Mouse (Mus musculus) ES-E14 (cell line): ENCODE data around the gene Lrguk. TPM values are rescaled to one million over a fixed set of nuclear protein-coding genes. Genes with fewer than 3 reads are reported as not detected.

Experiments used
- DNase-seq: peaks from one replicate; pipeline ENCODE4 v3.0.0-alpha.2; 2013; ENCODE audit warnings: low read depth, low spot score
- H3K27ac ChIP-seq: 2 replicates; pipeline ENCODE4 v1.5.1; 2012; ENCODE audit warnings: low read depth, mild to moderate bottlenecking, low read length, moderate library complexity, mixed read lengths; ENCODE audit not compliant: poor library complexity, insufficient read depth, severe bottlenecking
- H3K36me3 ChIP-seq: 2 replicates; pipeline ENCODE4 v1.6.1; 2012; ENCODE audit warnings: mild to moderate bottlenecking, low read length, moderate library complexity, mixed read lengths; ENCODE audit not compliant: control insufficient read depth, poor library complexity, insufficient read depth, severe bottlenecking
- H3K4me1 ChIP-seq, 2 experiments: fragments of 150-350 bp in 1 of 2; sonication (generic) in 1 of 2; 2 replicates each; pipeline ENCODE4 v1.6.1; 2012; ENCODE audit warnings: low read length in 2 of 2, mild to moderate bottlenecking in 1 of 2, mixed read lengths in 1 of 2; ENCODE audit not compliant: control insufficient read depth in 2 of 2, insufficient read depth in 2 of 2, poor library complexity in 1 of 2
- H3K4me3 ChIP-seq, 2 experiments: fragments of 150-350 bp in 1 of 2; sonication (generic) in 1 of 2; 2 replicates each; pipeline ENCODE4 v1.5.1; 2012; ENCODE audit warnings: low read length in 2 of 2, low read depth in 1 of 2, mild to moderate bottlenecking in 1 of 2, mixed read lengths in 1 of 2; ENCODE audit not compliant: insufficient read depth in 1 of 2, poor library complexity in 1 of 2, severe bottlenecking in 1 of 2
- H3K9ac ChIP-seq: 2 replicates; pipeline ENCODE4 v1.6.1; 2012; ENCODE audit warnings: low read depth, mild to moderate bottlenecking, low read length, mixed read lengths; ENCODE audit not compliant: poor library complexity, insufficient read depth, severe bottlenecking
- H3K9me3 ChIP-seq: fragments of 150-350 bp; sonication (generic); 2 replicates; pipeline ENCODE4 v1.6.1; 2012; ENCODE audit warnings: low read depth, mild to moderate bottlenecking, low read length; ENCODE audit not compliant: control insufficient read depth, insufficient read depth
- CHD2 ChIP-seq: IDR thresholded peaks from 2 replicates; pipeline ENCODE4 v1.6.1; 2014; ENCODE audit warnings: mild to moderate bottlenecking, low read depth, low read length, inconsistent platforms
- HCFC1 ChIP-seq: IDR thresholded peaks from 2 replicates; pipeline ENCODE4 v1.6.1; 2012; ENCODE audit warnings: low read length, inconsistent platforms, borderline replicate concordance; ENCODE audit not compliant: insufficient read depth
- MAFK ChIP-seq: IDR thresholded peaks from 2 replicates; pipeline ENCODE4 v1.6.1; 2014; ENCODE audit warnings: mild to moderate bottlenecking, low read depth, low read length, inconsistent platforms; ENCODE audit not compliant: insufficient read depth
- ZC3H11A ChIP-seq: IDR thresholded peaks from 2 replicates; pipeline ENCODE4 v1.6.1; 2012; ENCODE audit warnings: low read depth, mild to moderate bottlenecking, inconsistent platforms, low read length, borderline replicate concordance
- ZNF384 ChIP-seq: IDR thresholded peaks from 2 replicates; pipeline ENCODE4 v1.6.1; 2012; ENCODE audit warnings: low read depth, low read length, inconsistent platforms
- in situ Hi-C, 2 experiments: fragments of 600-800 bp; cut with MboI; formaldehyde crosslinking; loops; one replicate each; pipeline ENCODE4 v1.15.1; 2025; ENCODE audit warnings: low sequenced_read_pairs in 2 of 2, inconsistent platforms in 1 of 2; ENCODE audit not compliant: unreplicated experiment in 2 of 2
- total RNA-seq: library from RNA; depleted of rRNA; stranded (reverse); fragments of 300-350 nt; gene quantifications from 2 replicates; pipeline ENCODE4 v1.2.3, GENCODE M21; 2012

Lrguk gene
- total RNA-seq, 1 experiment: 2.0 TPM

DNA sequence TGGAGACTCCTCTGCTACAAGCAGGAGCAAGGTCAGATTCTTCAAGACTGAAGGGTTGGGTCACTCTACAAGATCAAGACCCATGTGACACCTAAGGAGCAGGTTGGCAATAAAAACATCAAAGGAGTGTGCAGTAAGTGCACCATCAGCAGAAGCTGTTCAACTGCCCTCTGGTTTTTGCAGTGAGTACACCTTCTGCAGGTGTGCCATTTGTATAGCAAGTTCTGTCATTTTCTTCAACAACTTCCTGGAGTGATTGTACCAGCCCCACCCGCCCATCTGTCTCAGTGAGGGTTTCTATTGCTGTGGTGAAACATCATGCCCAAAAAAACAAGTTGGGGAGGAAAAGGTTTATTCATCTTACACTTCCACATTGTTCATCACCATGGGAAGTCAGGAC is 120.6 kb downstream of the Lrguk start:
- no peak for TF ChIP-seq MAFK
- TF ChIP-seq ZC3H11A: no peak

DNA sequence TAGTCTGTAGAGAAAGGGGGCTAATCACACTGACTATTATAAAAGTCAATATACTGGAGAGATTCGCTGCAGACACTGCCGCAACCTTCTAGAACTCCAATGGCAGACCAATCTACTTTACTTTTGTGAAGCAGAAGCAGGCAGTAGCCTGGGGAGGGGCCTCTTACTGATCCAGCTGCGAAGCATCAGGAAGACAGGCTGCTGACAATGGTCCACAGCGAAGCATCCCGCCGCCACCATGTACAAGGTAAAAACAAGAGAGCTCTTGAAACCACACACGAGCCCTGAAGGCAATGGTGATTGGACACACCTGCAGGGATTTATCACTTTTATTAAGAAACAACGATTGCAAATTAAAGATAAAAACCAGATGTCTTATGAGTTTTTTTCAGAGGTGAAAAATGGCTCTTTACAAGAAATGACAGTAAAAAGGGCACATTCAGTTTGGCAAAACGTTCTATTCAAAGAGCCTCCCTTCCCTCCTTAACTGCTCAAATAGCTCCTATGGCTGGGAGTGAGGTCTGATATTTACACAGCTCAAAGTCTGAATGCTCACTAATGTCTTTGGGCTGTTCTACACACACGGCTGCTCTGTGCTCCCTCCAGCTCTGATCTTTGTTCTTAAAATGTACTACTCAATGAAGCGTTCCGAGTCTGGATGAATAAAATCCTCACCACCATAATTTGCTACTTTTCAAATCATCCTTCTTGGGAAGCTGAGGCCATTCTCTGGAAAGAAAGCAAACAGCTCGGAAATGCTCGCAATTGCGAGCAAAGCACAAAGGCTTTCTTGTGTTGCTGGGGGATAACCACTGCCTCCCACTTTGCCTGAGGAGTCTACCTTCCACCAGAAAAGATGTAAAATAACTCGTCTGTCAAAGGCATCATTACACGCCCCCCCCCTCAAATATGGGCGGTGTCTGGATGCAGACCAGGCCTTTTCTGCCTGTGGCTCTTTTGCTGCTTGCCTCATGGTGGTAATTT is 124.1 kb downstream of the Lrguk start:
- in situ Hi-C loops: no loop called here
- H3K9ac ChIP-seq: no peak overlapping the region
- DNase-seq: no peak
- TF ChIP-seq HCFC1: no peak
- TF ChIP-seq MAFK: no peak
- TF ChIP-seq CHD2: no peak
- TF ChIP-seq ZC3H11A: no peak
- no peak for TF ChIP-seq ZNF384
- H3K27ac ChIP-seq: no peak overlapping the region
- H3K4me1 ChIP-seq: no peaks in the 10 kb centered on the region
- H3K9me3 ChIP-seq: no peaks in the 10 kb centered on the region
- peaks cover 10% of the 10 kb centered on the region for H3K36me3 ChIP-seq
- H3K4me3 ChIP-seq: no peak overlapping the region

More for the DNA sequence above, 120.6 kb downstream of the Lrguk start:
- Histone ChIP-seq H3K4me3 (no peak overlapping the region), H3K27ac (no peak overlapping the region), H3K4me1 (no peaks in the 10 kb centered on the region), H3K36me3 (no peaks in the 10 kb centered on the region), H3K9ac (no peak overlapping the region), H3K9me3 (no peaks in the 10 kb centered on the region)
- in situ Hi-C loops: no loop called here
- no peak for DNase-seq

DNA sequence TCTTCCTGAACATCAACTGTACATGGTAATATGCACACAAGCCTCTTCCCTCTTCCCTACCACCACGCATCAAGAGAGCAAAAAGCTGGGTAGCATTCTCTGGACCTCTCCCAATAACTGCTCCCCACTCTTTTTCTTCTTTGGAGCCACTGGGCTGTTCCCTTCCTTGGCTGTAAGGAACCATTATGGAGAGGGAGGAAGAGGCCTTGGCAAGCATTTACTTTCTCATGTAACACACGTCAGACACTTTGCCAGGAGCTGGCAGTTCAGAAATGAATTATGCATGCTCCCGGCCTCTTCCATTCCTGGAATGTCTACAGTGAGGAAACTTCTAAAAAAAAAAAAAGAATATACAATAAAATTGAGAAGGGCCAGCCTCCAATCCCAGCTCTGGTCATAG is 125.0 kb downstream of the Lrguk start:
- Histone ChIP-seq H3K4me3 (no peak overlapping the region), H3K27ac (no peak overlapping the region), H3K36me3 (peaks cover 15% of the 10 kb centered on the region), H3K4me1 (no peaks in the 10 kb centered on the region), H3K9ac (no peak overlapping the region), H3K9me3 (no peaks in the 10 kb centered on the region)
- in situ Hi-C loops: no loop called here
- DNase-seq: no peak
- no peak for TF ChIP-seq ZNF384
- TF ChIP-seq MAFK: no peak
- TF ChIP-seq HCFC1: no peak
- no peak for TF ChIP-seq ZC3H11A
- TF ChIP-seq CHD2: no peak

DNA sequence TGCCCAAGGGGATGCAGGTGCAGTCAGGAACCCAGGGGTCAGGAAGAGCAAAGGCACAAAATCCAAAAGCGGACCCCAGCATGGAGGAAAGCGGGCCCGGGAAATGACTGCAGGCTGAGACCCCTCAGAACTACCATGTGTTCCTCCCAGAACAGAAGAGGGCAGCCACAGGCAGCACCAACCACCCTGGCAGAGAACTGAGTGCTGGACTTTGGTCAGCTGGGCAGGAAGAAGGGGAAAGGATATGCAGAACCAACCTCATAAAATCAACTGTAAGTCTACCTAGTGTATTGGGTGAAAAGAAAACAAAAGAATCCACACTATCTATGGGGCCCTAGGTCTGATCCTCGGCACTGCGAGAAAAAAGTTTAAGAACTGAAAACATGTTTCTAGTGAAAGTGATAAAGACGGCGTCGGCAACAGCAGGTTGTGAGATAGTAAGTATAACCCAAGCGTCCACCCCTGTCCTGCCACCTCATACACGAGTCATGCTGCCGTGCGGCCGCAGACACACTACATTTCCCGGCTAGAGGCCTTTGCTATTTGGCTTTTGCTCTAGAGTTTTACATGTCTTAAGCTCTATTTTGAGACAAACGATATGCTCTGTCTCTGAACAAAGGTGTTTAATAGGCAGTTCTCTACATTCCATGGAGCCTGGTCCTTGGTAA is 126.0 kb downstream of the Lrguk start:
- in situ Hi-C loops: no loop called here
- Histone ChIP-seq H3K9me3 (no peaks in the 10 kb centered on the region), H3K27ac (no peak overlapping the region), H3K4me1 (no peaks in the 10 kb centered on the region), H3K9ac (no peak overlapping the region), H3K4me3 (no peak overlapping the region), H3K36me3 (peaks cover 23% of the 10 kb centered on the region)
- DNase-seq: no peak
- TF ChIP-seq HCFC1 (no peak), ZC3H11A (no peak), ZNF384 (no peak), CHD2 (no peak), MAFK (no peak)
